Mouse (Mus musculus) hindbrain, postnatal 0 days (tissue): ENCODE measurements around the gene Hpf1. TPM values are rescaled to one million over a fixed set of nuclear protein-coding genes. Genes with fewer than 3 reads are reported as not detected.

ENCODE experiments used
- ATAC-seq: fragments of 200-750 bp; cut with Nextera tagmentation; 2 replicates; pipeline ENCODE4 v1.8.0; 2017; ENCODE audit warnings: mild to moderate bottlenecking, moderate TSS enrichment, moderate library complexity
- DNase-seq: peaks from one replicate; pipeline ENCODE4 v3.0.0-alpha.2; 2015; ENCODE audit warnings: low spot score
- H3K27ac ChIP-seq: fragments of 300-500 bp; sonication (generic); 2 replicates; pipeline ENCODE4 v1.5.1; 2014; ENCODE audit warnings: mild to moderate bottlenecking
- H3K27me3 ChIP-seq: fragments of 300-500 bp; sonication (generic); 2 replicates; pipeline ENCODE4 v1.6.1; 2014; ENCODE audit warnings: low read length, mixed read lengths; ENCODE audit not compliant: insufficient read depth
- H3K36me3 ChIP-seq: fragments of 300-500 bp; sonication (generic); 2 replicates; pipeline ENCODE4 v1.6.1; 2014; ENCODE audit warnings: low read length, mixed read lengths; ENCODE audit not compliant: insufficient read depth
- H3K4me1 ChIP-seq: fragments of 300-500 bp; sonication (generic); 2 replicates; pipeline ENCODE4 v1.6.1; 2014; ENCODE audit warnings: antibody characterized with exemption, low read length, mixed read lengths; ENCODE audit not compliant: insufficient read depth
- H3K4me2 ChIP-seq: fragments of 300-500 bp; sonication (generic); 2 replicates; pipeline ENCODE4 v1.6.1; 2014; ENCODE audit warnings: low read depth, mild to moderate bottlenecking, low read length, moderate library complexity, mixed read lengths
- H3K4me3 ChIP-seq: fragments of 300-500 bp; sonication (generic); 2 replicates; pipeline ENCODE4 v1.5.1; 2014; ENCODE audit warnings: low read length
- H3K9ac ChIP-seq: fragments of 300-500 bp; sonication (generic); replicated peaks from 2 replicates; pipeline ENCODE4 v1.6.1; 2014; ENCODE audit warnings: mild to moderate bottlenecking, low read length, moderate library complexity, mixed read lengths
- H3K9me3 ChIP-seq: fragments of 300-500 bp; sonication (generic); 2 replicates; pipeline ENCODE4 v1.6.1; 2016; ENCODE audit warnings: low read length, mixed read lengths
- CTCF ChIP-seq: IDR thresholded peaks from 2 replicates; pipeline ENCODE4 v1.5.1; 2016; ENCODE audit warnings: antibody characterized with exemption, control low read depth, low read depth
- WGBS: fragments of 180-500 bp; shearing (Covaris S2); extraction: QIAGEN DNeasy Blood & Tissue Kit; methylation state at CpG from one replicate; pipeline ENCODE4 v1.1.7; 2014; 5-methylcytosine and 5-hydroxymethylcytosine counted together
- polyA plus RNA-seq: library from polyadenylated mRNA; unstranded; fragments of >200 nt; fragmentation: Nextera tagmentation; extraction: Ambion mirVana; gene quantifications from 2 replicates; pipeline ENCODE4 v1.2.1, GENCODE M21; 2015
- total RNA-seq: library from RNA; depleted of rRNA; stranded (reverse); fragments of >200 nt; gene quantifications from 2 replicates; pipeline ENCODE4 v1.2.3, GENCODE M21; 2014; rRNA removed

Gene Hpf1
- total RNA-seq (13.4 and 25.8 TPM in 2 replicates), polyA plus RNA-seq (97.2 and 103 TPM in 2 replicates)

DNA sequence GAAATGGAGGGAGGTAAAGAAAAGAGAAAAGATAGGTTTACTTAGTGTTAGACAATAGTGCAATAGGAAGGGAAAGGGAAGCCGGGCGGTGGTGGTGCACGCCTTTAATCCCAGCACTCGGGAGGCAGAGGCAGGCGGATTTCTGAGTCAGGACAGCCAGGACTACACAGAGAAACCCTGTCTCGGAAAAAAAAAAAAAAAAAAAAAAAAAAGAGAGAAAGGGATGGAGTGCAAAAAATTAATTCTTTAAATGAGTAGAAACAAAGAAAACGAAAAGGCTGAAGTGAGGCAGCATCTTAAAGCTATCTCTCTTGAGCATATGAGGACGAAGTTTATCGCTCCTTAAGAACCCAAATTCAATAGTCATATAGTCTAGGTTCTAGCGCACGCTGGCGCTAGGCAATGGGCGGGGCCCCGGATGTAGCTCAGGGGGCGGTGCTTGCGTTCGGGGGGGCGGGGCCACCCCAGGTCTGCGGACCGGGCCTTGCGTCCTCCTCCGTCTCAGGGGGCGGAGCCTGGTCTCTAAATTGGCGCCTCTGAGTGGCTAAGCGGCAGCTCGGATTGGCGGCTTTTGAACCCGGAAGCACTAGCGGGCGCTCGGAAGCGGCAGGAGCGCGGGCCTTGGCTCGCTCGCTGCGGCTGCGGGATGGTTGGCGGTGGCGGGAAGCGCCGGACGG lies at the start of gene Hpf1:
Gene Hpf1 (plus strand): TSS at position 576 of the 677 bp plus-strand sequence.
- Histone ChIP-seq H3K27ac (peak within 1 kb of the TSS; percentile 64; the same call in 1 of the 2 replicates), H3K4me3 (peak within 1 kb of the TSS; percentile 79), H3K36me3 (no peaks in the 10 kb centered on the region), H3K4me1 (peaks cover 6% of the 10 kb centered on the region; the same call in 1 of the 2 replicates), H3K9ac (peak within 1 kb of the TSS; percentile 85), H3K4me2 (peak within 1 kb of the TSS; percentile 81), H3K9me3 (no peaks in the 10 kb centered on the region), H3K27me3 (no peaks in the 10 kb centered on the region)
- peak; percentile 100 for DNase-seq
- peak; percentile 99 for ATAC-seq
- WGBS = 5% methylated on average over 42 of the region's 43 CpGs
- TF ChIP-seq CTCF = no peak

DNA sequence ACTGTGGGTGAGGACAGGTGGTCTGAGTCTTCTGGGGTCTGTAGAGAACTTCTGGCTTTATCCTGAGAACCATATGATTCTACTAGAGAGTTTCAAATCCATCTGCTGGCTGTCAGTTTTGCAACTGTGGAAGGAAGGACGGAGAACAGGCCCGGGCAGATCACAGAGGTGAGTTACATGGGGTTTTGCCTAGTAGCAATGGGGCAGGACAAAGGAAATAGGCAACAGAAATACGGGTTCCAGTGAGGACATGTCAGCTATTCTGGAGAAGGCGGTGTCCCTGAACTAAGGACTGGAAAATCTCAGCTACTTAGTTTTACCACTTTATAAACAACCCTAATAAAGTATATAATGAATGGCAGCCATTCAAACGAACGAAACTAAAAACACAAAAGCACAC lies 47.8 kb upstream of the Hpf1 start:
- Histone ChIP-seq H3K27ac (no peak overlapping the region), H3K4me2 (no peak overlapping the region), H3K4me3 (no peak overlapping the region), H3K9ac (no peak overlapping the region), H3K9me3 (no peaks in the 10 kb centered on the region), H3K27me3 (no peaks in the 10 kb centered on the region), H3K36me3 (no peaks in the 10 kb centered on the region), H3K4me1 (no peaks in the 10 kb centered on the region)
- no peak for TF ChIP-seq CTCF
- no peak for ATAC-seq
- DNase-seq = no peak
- 85% methylated on average over 6 of the region's 6 CpGs for whole genome bisulfite sequencing

GRCm38 (mm10) chr8:60857559-60857958 lies 32.7 kb upstream of the Hpf1 start:
- ATAC-seq (no peak), DNase-seq (no peak)
- H3K4me2 ChIP-seq = no peak overlapping the region
- no peaks in the 10 kb centered on the region for H3K9me3 ChIP-seq
- no peaks in the 10 kb centered on the region for H3K27me3 ChIP-seq
- no peak overlapping the region for H3K9ac ChIP-seq
- no peaks in the 10 kb centered on the region for H3K36me3 ChIP-seq
- no peak overlapping the region for H3K4me3 ChIP-seq
- H3K4me1 ChIP-seq = no peaks in the 10 kb centered on the region
- no peak for TF ChIP-seq CTCF
- no peak overlapping the region for H3K27ac ChIP-seq

GRCm38 (mm10) chr8:60858091-60858490 lies 32.1 kb upstream of the Hpf1 start:
- Histone ChIP-seq H3K27ac (no peak overlapping the region), H3K27me3 (no peaks in the 10 kb centered on the region), H3K4me2 (no peak overlapping the region), H3K9me3 (no peaks in the 10 kb centered on the region), H3K4me1 (no peaks in the 10 kb centered on the region), H3K9ac (no peak overlapping the region), H3K4me3 (no peak overlapping the region), H3K36me3 (no peaks in the 10 kb centered on the region)
- DNase-seq (no peak), ATAC-seq (no peak)
- TF ChIP-seq CTCF = no peak

GRCm38 (mm10) chr8:60858911-60859476 lies 31.2 kb upstream of the Hpf1 start:
- ATAC-seq (no peak), DNase-seq (no peak)
- Histone ChIP-seq H3K9ac (no peak overlapping the region), H3K27ac (no peak overlapping the region), H3K9me3 (no peaks in the 10 kb centered on the region), H3K36me3 (no peaks in the 10 kb centered on the region), H3K4me3 (no peak overlapping the region), H3K4me2 (no peak overlapping the region), H3K27me3 (no peaks in the 10 kb centered on the region), H3K4me1 (no peaks in the 10 kb centered on the region)
- no peak for TF ChIP-seq CTCF
- 71% methylated on average over 4 of the region's 4 CpGs for WGBS

DNA sequence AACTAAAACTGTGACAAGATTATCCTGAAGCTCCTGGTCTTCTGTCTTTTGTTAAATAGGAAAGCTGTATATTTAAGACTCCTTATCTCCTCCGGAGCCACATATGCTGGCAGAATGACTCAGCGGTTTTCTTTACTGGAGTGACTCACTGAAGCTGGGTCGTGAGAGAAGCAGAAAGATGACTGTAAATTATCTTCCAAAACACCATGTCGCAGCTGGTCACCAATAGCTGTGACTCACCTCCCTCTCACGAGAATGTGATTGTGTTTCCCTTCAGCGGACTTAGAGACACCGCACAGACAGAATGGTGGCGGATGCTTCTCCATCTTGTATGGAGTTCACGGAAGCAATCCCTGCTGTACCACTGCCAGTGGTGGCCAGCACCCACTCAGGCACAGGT lies 30.6 kb upstream of the Hpf1 start:
- H3K4me1 ChIP-seq = no peaks in the 10 kb centered on the region
- no peak overlapping the region for H3K4me3 ChIP-seq
- no peaks in the 10 kb centered on the region for H3K36me3 ChIP-seq
- no peak overlapping the region for H3K27ac ChIP-seq
- 77% methylated on average over 9 of the region's 9 CpGs for WGBS
- TF ChIP-seq CTCF = no peak
- ATAC-seq (no peak), DNase-seq (peak; percentile 40)
- H3K27me3 ChIP-seq = no peaks in the 10 kb centered on the region
- no peaks in the 10 kb centered on the region for H3K9me3 ChIP-seq
- H3K9ac ChIP-seq = no peak overlapping the region
- no peak overlapping the region for H3K4me2 ChIP-seq

DNA sequence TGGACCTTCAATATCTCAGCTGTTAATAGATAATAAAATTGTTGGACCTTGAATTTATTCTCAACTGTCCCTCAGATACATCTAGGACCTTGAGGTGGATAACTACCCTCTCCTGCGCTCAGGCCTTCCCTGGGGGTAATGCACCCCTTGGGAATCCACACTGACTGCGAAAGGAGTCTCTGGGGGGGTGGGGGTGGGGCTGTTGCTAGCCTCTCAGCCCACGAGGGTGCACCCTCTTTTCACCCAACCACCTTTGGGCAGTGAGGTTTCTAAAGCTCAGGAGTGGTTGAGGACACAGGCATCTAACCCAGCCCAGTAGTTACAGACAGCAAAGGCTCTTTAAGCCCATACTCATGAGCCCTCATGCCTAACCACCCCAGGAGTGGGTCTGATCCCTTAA lies 29.5 kb upstream of the Hpf1 start:
- Histone ChIP-seq H3K27me3 (no peaks in the 10 kb centered on the region), H3K9me3 (no peaks in the 10 kb centered on the region), H3K4me3 (no peak overlapping the region), H3K36me3 (no peaks in the 10 kb centered on the region), H3K4me1 (no peaks in the 10 kb centered on the region), H3K4me2 (no peak overlapping the region), H3K27ac (no peak overlapping the region), H3K9ac (no peak overlapping the region)
- ATAC-seq (no peak), DNase-seq (no peak)
- WGBS = 79% methylated on average over 3 of the region's 3 CpGs
- no peak for TF ChIP-seq CTCF
